Mouse (Mus musculus) small intestine, adult 2 months (tissue): ENCODE results near the gene Oxsr1. TPM values are rescaled to one million over a fixed set of nuclear protein-coding genes. Genes with fewer than 3 reads are reported as not detected.

ENCODE experiments used
- H3K27ac ChIP-seq: fragments of 200-500 bp; 2 replicates; pipeline ENCODE4 v1.5.1; 2012; ENCODE audit warnings: low read depth, low read length, control low read depth, inconsistent platforms; ENCODE audit not compliant: insufficient read depth
- H3K27me3 ChIP-seq: fragments of 200-500 bp; 2 replicates; pipeline ENCODE4 v1.6.1; 2012; ENCODE audit warnings: mild to moderate bottlenecking, moderate library complexity, low read length, inconsistent platforms; ENCODE audit not compliant: control insufficient read depth, insufficient read depth
- H3K36me3 ChIP-seq: fragments of 200-500 bp; 2 replicates; pipeline ENCODE4 v1.6.1; 2012; ENCODE audit warnings: mild to moderate bottlenecking, low read length, control low read depth, inconsistent platforms; ENCODE audit not compliant: control insufficient read depth, insufficient read depth
- H3K4me1 ChIP-seq: fragments of 200-500 bp; 2 replicates; pipeline ENCODE4 v1.6.1; 2012; ENCODE audit warnings: low read length, inconsistent platforms, mixed read lengths; ENCODE audit not compliant: control insufficient read depth, insufficient read depth, insufficient read length
- H3K4me3 ChIP-seq: fragments of 200-500 bp; 2 replicates; pipeline ENCODE4 v1.5.1; 2012; ENCODE audit warnings: low read depth, mild to moderate bottlenecking, control low read depth, inconsistent platforms, low read length, moderate library complexity
- CTCF ChIP-seq: fragments of 200-500 bp; IDR thresholded peaks from 2 replicates; pipeline ENCODE4 v1.5.1; 2012; ENCODE audit warnings: low read depth, mild to moderate bottlenecking, control low read depth, inconsistent platforms, low read length, moderate library complexity, mixed read lengths; ENCODE audit not compliant: insufficient replicate concordance, insufficient read length; ENCODE audit errors: extremely low read depth
- POLR2A ChIP-seq: fragments of 200-500 bp; IDR thresholded peaks from 2 replicates; pipeline ENCODE4 v1.6.1; 2012; ENCODE audit warnings: low read depth, mild to moderate bottlenecking, control low read depth, inconsistent platforms, low read length, moderate library complexity
- WGBS: fragments of 180-500 bp; shearing (Covaris S2); methylation state at CpG from one replicate; pipeline ENCODE4 v1.1.7; 2018; 5-methylcytosine and 5-hydroxymethylcytosine counted together
- polyA plus RNA-seq: library from polyadenylated mRNA; depleted of rRNA; stranded (reverse); fragments of >200 nt; gene quantifications from 2 replicates; pipeline ENCODE4 v1.2.3, GENCODE M21; 2012

Gene Oxsr1
- polyA plus RNA-seq, 1 experiment: 11.5 TPM

DNA sequence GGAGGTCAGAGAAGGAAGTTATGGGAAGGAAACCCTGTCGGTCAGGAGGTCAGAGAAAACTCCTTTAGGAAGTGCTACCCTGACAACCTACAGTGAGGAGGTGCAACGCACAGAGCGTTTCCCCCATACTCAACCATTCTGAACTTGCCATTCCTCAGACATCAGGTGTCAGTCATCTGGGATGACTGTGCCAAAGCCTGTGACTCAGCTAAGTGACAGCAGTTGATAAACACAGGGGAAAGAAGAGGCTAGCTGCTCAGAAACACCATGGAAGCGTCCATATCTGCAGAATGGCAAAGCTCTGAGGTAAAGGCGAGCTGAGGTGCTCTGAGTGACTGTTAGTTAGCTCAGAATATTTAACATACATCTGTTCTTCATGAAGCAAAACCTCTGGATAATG is 64.1 kb downstream of the Oxsr1 start:
- Histone ChIP-seq H3K4me3 (no peak overlapping the region), H3K4me1 (no peaks in the 10 kb centered on the region), H3K36me3 (peaks cover 45% of the 10 kb centered on the region), H3K27me3 (no peaks in the 10 kb centered on the region), H3K27ac (no peak overlapping the region)
- WGBS: 86% methylated on average over 5 of the region's 5 CpGs
- TF ChIP-seq CTCF (no peak), POLR2A (no peak)

DNA sequence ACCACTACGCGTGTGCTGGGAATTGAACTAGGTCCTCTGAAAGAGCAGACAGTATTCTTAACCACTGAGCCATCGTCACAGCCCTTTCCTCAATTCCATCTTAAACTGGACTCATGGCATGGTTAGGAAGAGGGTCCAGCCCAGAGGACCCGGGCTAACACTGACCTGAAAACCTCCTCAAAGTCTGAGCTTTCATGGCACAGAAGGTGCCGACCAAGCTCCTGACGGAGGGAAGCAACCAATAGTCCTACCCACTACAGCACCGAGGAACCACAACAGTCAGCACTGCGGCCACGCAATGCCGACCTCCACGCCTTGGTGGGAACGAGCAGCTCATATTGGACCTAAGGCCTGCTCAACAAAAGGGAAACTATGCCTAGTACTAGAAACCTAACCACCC is 66.1 kb downstream of the Oxsr1 start:
- Histone ChIP-seq H3K27ac (no peak overlapping the region), H3K27me3 (no peaks in the 10 kb centered on the region), H3K36me3 (peaks cover 39% of the 10 kb centered on the region), H3K4me1 (no peaks in the 10 kb centered on the region), H3K4me3 (no peak overlapping the region)
- no peak for TF ChIP-seq CTCF
- 95% methylated on average over 12 of the region's 12 CpGs for WGBS

DNA sequence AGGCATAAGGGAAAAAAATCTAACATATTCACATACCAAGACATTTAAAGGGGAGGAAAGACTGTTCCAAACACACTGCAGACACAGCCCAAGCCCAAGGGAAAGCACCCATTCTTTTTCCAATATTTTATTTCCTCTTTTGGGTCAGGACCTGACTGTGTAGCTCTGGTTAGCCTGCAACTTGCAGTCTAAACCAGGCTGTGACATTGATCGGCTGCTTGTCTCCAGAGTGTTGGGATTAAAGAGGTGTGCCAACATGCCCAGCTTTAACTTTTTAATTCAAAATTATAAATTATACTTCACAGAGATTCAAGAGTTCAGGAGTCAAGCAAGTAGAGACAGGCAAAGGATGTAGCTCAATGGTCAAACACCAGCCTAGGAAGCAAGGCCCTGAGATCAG is 67.1 kb downstream of the Oxsr1 start:
- H3K27ac ChIP-seq: no peak overlapping the region
- H3K27me3 ChIP-seq: no peaks in the 10 kb centered on the region
- no peak for TF ChIP-seq POLR2A
- TF ChIP-seq CTCF: no peak
- 96% methylated on average over 1 of the region's 1 CpGs for WGBS
- no peak overlapping the region for H3K4me3 ChIP-seq
- H3K36me3 ChIP-seq: peaks cover 46% of the 10 kb centered on the region
- H3K4me1 ChIP-seq: no peaks in the 10 kb centered on the region

- TF ChIP-seq CTCF: no peak
- no peak for TF ChIP-seq POLR2A
- Histone ChIP-seq H3K4me1 (no peaks in the 10 kb centered on the region), H3K36me3 (peaks cover 49% of the 10 kb centered on the region), H3K27ac (no peak overlapping the region), H3K27me3 (no peaks in the 10 kb centered on the region), H3K4me3 (no peak overlapping the region)
- 89% methylated on average over 2 of the region's 2 CpGs for WGBS
These were observed 68.0 kb downstream of the Oxsr1 start for GRCm38 (mm10) chr9:119254187-119254586.

- H3K4me3 ChIP-seq: no peak overlapping the region
- peaks cover 12% of the 10 kb centered on the region for H3K4me1 ChIP-seq
- TF ChIP-seq POLR2A: no peak
- no peak for TF ChIP-seq CTCF
- 60% methylated on average over 5 of the region's 5 CpGs for WGBS
- H3K36me3 ChIP-seq: peaks cover 33% of the 10 kb centered on the region
- H3K27me3 ChIP-seq: no peaks in the 10 kb centered on the region
- peak overlapping the region; percentile 27; the same call in 1 of the 2 replicates for H3K27ac ChIP-seq
These were observed 74.2 kb downstream of the Oxsr1 start for GRCm38 (mm10) chr9:119247996-119248395.

GRCm38 (mm10) chr9:119246826-119247225 is 75.4 kb downstream of the Oxsr1 start:
- Histone ChIP-seq H3K4me1 (peaks cover 20% of the 10 kb centered on the region), H3K36me3 (peaks cover 35% of the 10 kb centered on the region), H3K4me3 (no peak overlapping the region), H3K27ac (peak overlapping the region; percentile 65; the same call in 1 of the 2 replicates), H3K27me3 (no peaks in the 10 kb centered on the region)
- WGBS: 32% methylated on average over 5 of the region's 5 CpGs
- TF ChIP-seq CTCF (peak; percentile 47; the same call in 1 of the 2 replicates), POLR2A (no peak)

- Histone ChIP-seq H3K36me3 (peaks cover 22% of the 10 kb centered on the region), H3K27me3 (no peaks in the 10 kb centered on the region), H3K4me1 (peaks cover 28% of the 10 kb centered on the region), H3K4me3 (no peak overlapping the region), H3K27ac (peak overlapping the region; percentile 96)
- 33% methylated on average over 3 of the region's 3 CpGs for WGBS
- no peak for TF ChIP-seq POLR2A
- TF ChIP-seq CTCF: no peak
These were observed 78.2 kb downstream of the Oxsr1 start for GRCm38 (mm10) chr9:119243981-119244380.
